Mouse (Mus musculus) MEL (cell line): ENCODE results near the gene Tmem132c.

Experiments used
- CTCF ChIP-seq, 3 experiments: IDR thresholded peaks in 2 of 3; conservative IDR thresholded peaks in 1 of 3; 2 replicates each; pipeline ENCODE4 v1.5.1; 2011 to 2012; ENCODE audit warnings: low read length in 3 of 3, low read depth in 2 of 3, mild to moderate bottlenecking in 2 of 3, improper control_type of control experiment in 1 of 3, inconsistent platforms in 1 of 3, mixed read lengths in 1 of 3, moderate library complexity in 1 of 3; ENCODE audit not compliant: control insufficient read depth in 1 of 3, insufficient read depth in 1 of 3, poor library complexity in 1 of 3, severe bottlenecking in 1 of 3
- E2F4 ChIP-seq: IDR thresholded peaks from 2 replicates; pipeline ENCODE4 v1.6.1; 2011; ENCODE audit warnings: low read depth, low read length, improper control_type of control experiment, borderline replicate concordance
- POLR2A ChIP-seq, 2 experiments: IDR thresholded peaks; 2 replicates each; pipeline ENCODE4 v1.6.1; 2011 to 2012; ENCODE audit warnings: low read length in 2 of 2, mild to moderate bottlenecking in 2 of 2, control low read depth in 1 of 2, improper control_type of control experiment in 1 of 2, low read depth in 1 of 2, moderate library complexity in 1 of 2; ENCODE audit not compliant: control insufficient read depth in 1 of 2, insufficient read depth in 1 of 2, poor library complexity in 1 of 2
- POLR2AphosphoS2 ChIP-seq: IDR thresholded peaks from 2 replicates; pipeline ENCODE4 v1.6.1; 2011; ENCODE audit warnings: low read length, improper control_type of control experiment
- ZC3H11A ChIP-seq: IDR thresholded peaks from 2 replicates; pipeline ENCODE4 v1.6.1; 2012; ENCODE audit warnings: low read depth, mild to moderate bottlenecking, inconsistent platforms, low read length, improper control_type of control experiment
- ZNF384 ChIP-seq: IDR thresholded peaks from 2 replicates; pipeline ENCODE4 v1.6.1; 2012; ENCODE audit warnings: low read depth, mild to moderate bottlenecking, inconsistent platforms, low read length, improper control_type of control experiment

- TF ChIP-seq ZC3H11A (no peak), CTCF (IDR thresholded peaks at IDR 0.05 in 2 of 3, conservative IDR thresholded peaks at IDR 0.05 in 1 of 3; ENCODE audit: control insufficient read depth in 1 of 3, insufficient read depth in 1 of 3, low read depth in 2 of 3, low read length in 3 of 3, poor library complexity in 1 of 3, severe bottlenecking in 1 of 3) (no peak; a peak in 1 of 6 replicates), E2F4 (no peak), POLR2A (IDR thresholded peaks at IDR 0.05; ENCODE audit: control insufficient read depth in 1 of 2, insufficient read depth in 1 of 2, low read depth in 1 of 2, low read length in 2 of 2, poor library complexity in 1 of 2) (no peak), POLR2AphosphoS2 (no peak), ZNF384 (no peak)
Measured at GRCm38 (mm10) chr5:127344721-127345120, 103.1 kb downstream of the Tmem132c start.
